7 mouse cellular contexts compared by ENCODE assay signal in genomic region chr12:26469098-26470041, GRCm38 (mm10). TPM values are rescaled to one million over a fixed set of nuclear protein-coding genes. Genes with fewer than 3 reads are reported as not detected.
A peak's percentile ranks its signal among the peaks of the same experiment; 100 is the strongest.
DNase-seq lines count a peak whose midpoint lies in the region; ATAC-seq and TF ChIP-seq lines count a peak whose summit lies in the region.

Gene Cmpk2 (plus strand): TSS chr12:26469204.

- no peak for TF ChIP-seq POLR2A in kidney, adult 2 months (IDR thresholded peaks at IDR 0.05; ENCODE audit: low read depth, low read length)
- TF ChIP-seq POLR2A in small intestine, adult 2 months (IDR thresholded peaks at IDR 0.05; ENCODE audit: low read depth, low read length), result peak; percentile 71

- H3K9me3 ChIP-seq in embryonic facial prominence, embryonic 12.5 days, result no peaks in the 10 kb centered on the region
- H3K9me3 ChIP-seq in limb, embryonic 11.5 days (ENCODE audit: control insufficient read depth, low read length), result no peaks in the 10 kb centered on the region
- H3K9me3 ChIP-seq in midbrain, embryonic 13.5 days, result no peaks in the 10 kb centered on the region

- H3K27ac ChIP-seq in embryonic facial prominence, embryonic 12.5 days, result peak within 1 kb of the TSS; percentile 69
- H3K27ac ChIP-seq in kidney, adult 2 months (ENCODE audit: insufficient read depth, low read depth, low read length), result peak within 1 kb of the TSS; percentile 74
- peak within 1 kb of the TSS; percentile 70; the same call in 1 of the 2 replicates for H3K27ac ChIP-seq in limb, embryonic 11.5 days (replicated peaks; ENCODE audit: low read depth, low read length)
- H3K27ac ChIP-seq in midbrain, embryonic 13.5 days, result peak within 1 kb of the TSS; percentile 92
- H3K27ac ChIP-seq in small intestine, adult 2 months (ENCODE audit: insufficient read depth, low read depth, low read length), result peak within 1 kb of the TSS; percentile 79

- peaks cover 5% of the 10 kb centered on the region; the same call in 1 of the 2 replicates for H3K4me1 ChIP-seq in embryonic facial prominence, embryonic 12.5 days
- peaks cover 14% of the 10 kb centered on the region for H3K4me1 ChIP-seq in kidney, adult 2 months (ENCODE audit: control insufficient read depth, insufficient read depth, low read length)
- H3K4me1 ChIP-seq in limb, embryonic 11.5 days (ENCODE audit: control insufficient read depth, insufficient read depth, low read length), result no peaks in the 10 kb centered on the region
- peaks cover 23% of the 10 kb centered on the region for H3K4me1 ChIP-seq in midbrain, embryonic 13.5 days (replicated peaks)
- peaks cover 18% of the 10 kb centered on the region; the same call in 1 of the 2 replicates for H3K4me1 ChIP-seq in small intestine, adult 2 months (ENCODE audit: control insufficient read depth, insufficient read depth, insufficient read length, low read length)

- H3K27me3 ChIP-seq in embryonic facial prominence, embryonic 12.5 days, result no peaks in the 10 kb centered on the region
- H3K27me3 ChIP-seq in kidney, adult 2 months (replicated peaks; ENCODE audit: control insufficient read depth, insufficient read depth, low read length), result no peaks in the 10 kb centered on the region
- H3K27me3 ChIP-seq in limb, embryonic 11.5 days (ENCODE audit: control insufficient read depth, insufficient read depth, low read length), result no peaks in the 10 kb centered on the region
- H3K27me3 ChIP-seq in midbrain, embryonic 13.5 days, result 0 out of 2 replicates have a peak, but pooled peaks cover 5% of the 10 kb centered on the region
- no peaks in the 10 kb centered on the region for H3K27me3 ChIP-seq in small intestine, adult 2 months (ENCODE audit: control insufficient read depth, insufficient read depth, low read length)

- H3K9ac ChIP-seq in embryonic facial prominence, embryonic 12.5 days, result peak within 1 kb of the TSS; percentile 73
- peak within 1 kb of the TSS; percentile 84 for H3K9ac ChIP-seq in limb, embryonic 11.5 days (ENCODE audit: low read length)
- peak within 1 kb of the TSS; percentile 93 for H3K9ac ChIP-seq in midbrain, embryonic 13.5 days (replicated peaks)

- no peak for TF ChIP-seq CTCF in kidney, adult 2 months (conservative IDR thresholded peaks at IDR 0.05; ENCODE audit: insufficient read depth, insufficient read length, low read depth, low read length)
- TF ChIP-seq CTCF in small intestine, adult 2 months (IDR thresholded peaks at IDR 0.05; ENCODE audit: extremely low read depth, insufficient read length, insufficient replicate concordance, low read depth, low read length), result no peak

- WGBS in embryonic facial prominence, embryonic 12.5 days, result under 1% methylated on average over 69 of the region's 69 CpGs
- under 1% methylated on average over 69 of the region's 69 CpGs for WGBS in kidney, adult 2 months
- under 1% methylated on average over 65 of the region's 69 CpGs for WGBS in limb, embryonic 11.5 days
- WGBS in midbrain, embryonic 13.5 days, result under 1% methylated on average over 69 of the region's 69 CpGs
- WGBS in small intestine, adult 2 months, result under 1% methylated on average over 69 of the region's 69 CpGs

- peak; percentile 90 for DNase-seq in adrenal gland, postnatal 25 days
- DNase-seq in heart, adult 18-20 months, result peak; percentile 90 to 91
- DNase-seq in kidney, adult 2 months, result peak; percentile 94
- DNase-seq in limb, embryonic 11.5 days (ENCODE audit: low spot score), result peak; percentile 84

- peak within 1 kb of the TSS; percentile 62 for H3K4me3 ChIP-seq in embryonic facial prominence, embryonic 12.5 days
- H3K4me3 ChIP-seq in kidney, adult 2 months (ENCODE audit: insufficient read depth, low read depth, low read length), result peak within 1 kb of the TSS; percentile 75
- H3K4me3 ChIP-seq in limb, embryonic 11.5 days (ENCODE audit: low read depth, low read length), result peak within 1 kb of the TSS; percentile 71
- H3K4me3 ChIP-seq in midbrain, embryonic 13.5 days (replicated peaks), result peak within 1 kb of the TSS; percentile 69
- peak within 1 kb of the TSS; percentile 85 for H3K4me3 ChIP-seq in small intestine, adult 2 months (ENCODE audit: low read depth, low read length)

- H3K4me2 ChIP-seq in embryonic facial prominence, embryonic 12.5 days (replicated peaks), result peak within 1 kb of the TSS; percentile 98
- H3K4me2 ChIP-seq in limb, embryonic 11.5 days (ENCODE audit: low read depth, severe bottlenecking), result peak within 1 kb of the TSS; percentile 99
- peak within 1 kb of the TSS; percentile 98 for H3K4me2 ChIP-seq in midbrain, embryonic 13.5 days (replicated peaks)

- no peaks in the 10 kb centered on the region for H3K36me3 ChIP-seq in embryonic facial prominence, embryonic 12.5 days
- no peaks in the 10 kb centered on the region for H3K36me3 ChIP-seq in kidney, adult 2 months (ENCODE audit: control insufficient read depth, insufficient read depth, low read length)
- no peaks in the 10 kb centered on the region for H3K36me3 ChIP-seq in limb, embryonic 11.5 days (ENCODE audit: control insufficient read depth, insufficient read depth, low read length)
- no peaks in the 10 kb centered on the region for H3K36me3 ChIP-seq in midbrain, embryonic 13.5 days
- H3K36me3 ChIP-seq in small intestine, adult 2 months (ENCODE audit: control insufficient read depth, insufficient read depth, low read length), result peaks cover 10% of the 10 kb centered on the region

- ATAC-seq in embryonic facial prominence, embryonic 12.5 days (ENCODE audit: insufficient number of reproducible peaks, insufficient read depth, low FRiP score, low TSS enrichment), result peak; percentile 86
- ATAC-seq in limb, embryonic 11.5 days (ENCODE audit: insufficient number of reproducible peaks, low FRiP score, low TSS enrichment, low read depth), result peak; percentile 70; the same call in 1 of the 2 replicates
- peak; percentile 89 for ATAC-seq in midbrain, embryonic 13.5 days

RNA-seq across cellular contexts. Expression of gene Cmpk2, which starts in this region (rescaled TPM):
- total RNA-seq in adrenal gland, postnatal 25 days (2021), result 24.0 and 24.6 TPM in 2 replicates
- 5.2 TPM in 2 replicates for polyA plus RNA-seq in embryonic facial prominence, embryonic 12.5 days (2016; fragmentation: Nextera tagmentation; extraction: Ambion mirVana)
- total RNA-seq in heart, adult 18-20 months (2021), result 1 to 10 TPM; 5.0 to 6.4 TPM
- 13.9 and 15.0 TPM in 2 replicates for polyA plus RNA-seq in kidney, adult 2 months (2012; rRNA removed)
- polyA plus RNA-seq in limb, embryonic 11.5 days (2014; fragmentation: Nextera tagmentation; extraction: Ambion mirVana), result 5.6 and 7.5 TPM in 2 replicates
- polyA plus RNA-seq in midbrain, embryonic 13.5 days (2015; fragmentation: Nextera tagmentation; extraction: Ambion mirVana), result 7.6 and 8.5 TPM in 2 replicates
- 10.5 and 43.6 TPM in 2 replicates for polyA plus RNA-seq in small intestine, adult 2 months (2012; rRNA removed)

Comparison
In these comparisons a context has a peak if more than half of its experiments do, and no peak if none do; other contexts are left out.
1. Peak in every context shown above with its lines: DNase-seq, ATAC-seq, H3K4me3 ChIP-seq and H3K27ac ChIP-seq.